Mouse (Mus musculus) layer of hippocampus, postnatal 36 days (tissue): Measurements from ENCODE around the gene Olfr1241. TPM values are rescaled to one million over a fixed set of nuclear protein-coding genes. Genes with fewer than 3 reads are reported as not detected.

Experiments used
- DNase-seq, 2 experiments: peaks; one replicate each; pipeline ENCODE4 v3.0.0; 2022
- total RNA-seq, 2 experiments: library from RNA; stranded (reverse); gene quantifications; 2 replicates each; pipeline ENCODE4 v1.2.3; 2021

Gene Olfr1241
- not detected for total RNA-seq

DNA sequence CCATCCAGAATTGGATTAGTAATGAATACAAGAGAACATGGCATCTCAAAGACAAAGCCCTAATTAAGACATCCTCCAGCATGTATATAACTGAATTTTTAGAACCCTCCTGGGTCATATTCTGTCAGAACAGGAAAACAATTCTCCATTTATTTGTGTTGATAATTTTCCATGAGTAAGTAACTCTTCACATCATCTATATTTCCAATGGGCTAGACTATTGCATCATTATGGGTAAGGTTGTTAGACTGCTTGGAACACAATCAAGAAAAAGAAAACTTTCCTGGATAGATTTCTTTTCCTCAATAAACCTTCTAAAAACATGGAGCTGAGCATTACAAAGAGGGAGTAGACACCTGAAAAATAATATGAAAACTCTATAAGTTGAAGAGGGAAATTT lies at the start of gene Olfr1241:
TSS of gene Olfr1241 (minus strand) at position 101 of the 400 bp plus-strand sequence.
- DNase-seq = no peak

DNA sequence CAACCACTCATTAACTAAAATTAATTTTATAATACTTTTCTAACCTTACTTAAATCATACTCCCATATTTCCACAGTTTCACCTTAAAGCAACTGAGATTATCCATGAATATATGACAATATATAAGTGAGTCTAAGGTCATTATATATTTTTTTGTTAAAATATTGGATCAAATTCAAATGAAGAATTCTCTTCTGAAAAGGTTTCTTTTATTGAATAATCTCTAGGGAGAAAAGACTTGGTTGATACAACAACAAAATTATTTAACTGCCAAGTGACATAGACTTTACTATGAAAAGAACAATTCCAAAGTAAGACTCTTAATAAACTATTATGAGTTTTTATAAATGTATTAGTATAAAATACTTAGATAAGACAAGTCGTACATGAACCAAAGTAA lies 44.5 kb upstream of the Olfr1241 start, which contains the start of gene Olfr1243:
TSS of gene Olfr1243 (minus strand) at position 101 of the 400 bp plus-strand sequence.
- DNase-seq = no peak

DNA sequence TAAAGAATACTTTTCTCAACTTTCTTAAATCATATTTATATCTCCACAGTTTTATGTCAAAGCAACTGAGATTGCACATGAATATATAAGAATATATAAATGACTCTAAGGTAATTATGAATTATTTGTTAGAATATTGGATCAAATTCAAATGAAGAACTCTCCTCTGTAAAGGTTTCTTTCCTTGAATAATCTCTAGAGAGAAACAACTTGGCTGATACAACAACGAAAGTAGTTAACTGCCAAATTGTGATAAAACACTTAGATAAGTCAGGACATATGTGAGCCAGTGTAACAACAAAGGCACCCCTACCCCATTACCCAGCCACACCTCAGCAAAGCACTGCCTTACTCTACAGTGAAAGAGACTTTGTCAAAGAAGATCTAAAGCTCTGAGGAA lies 11.3 kb upstream of the Olfr1241 start, which contains the start of gene Olfr1242:
TSS of gene Olfr1242 (minus strand) at position 101 of the 400 bp plus-strand sequence.
- DNase-seq = no peak

DNA sequence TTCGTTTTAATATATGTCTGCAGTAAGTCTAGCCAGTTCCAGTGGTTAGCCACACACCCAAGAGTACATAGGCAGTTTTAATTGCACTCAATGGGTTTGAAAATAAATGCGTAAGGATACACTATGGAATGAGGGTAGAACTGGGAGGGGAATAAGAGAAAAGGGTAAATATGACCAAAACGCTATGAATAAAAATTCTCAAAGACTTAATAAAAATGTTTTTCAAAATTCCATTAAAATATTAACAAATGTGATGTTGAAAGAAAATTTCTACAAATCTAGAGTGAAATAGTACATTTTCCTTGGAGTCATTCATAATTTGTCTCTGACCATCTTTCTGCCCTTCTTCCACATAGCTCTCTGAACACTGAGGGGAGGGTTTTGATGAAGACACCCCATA lies 44.0 kb downstream of the Olfr1241 start, which contains the start of gene Olfr1240:
TSS of gene Olfr1240 (minus strand) at position 101 of the 400 bp plus-strand sequence.
- no peak for DNase-seq

Other genes starting within 250 kb of the Olfr1241 start
- gene Olfr1228, start 233.1 kb downstream of the Olfr1241 start, total RNA-seq = not detected
- not detected for gene Olfr1229, start 199.1 kb downstream of the Olfr1241 start, total RNA-seq
- not detected for gene Olfr1230, start 189.9 kb downstream of the Olfr1241 start, total RNA-seq
- gene Olfr1231, start 180.1 kb downstream of the Olfr1241 start, total RNA-seq = not detected
- not detected for gene Olfr1232, start 157.5 kb downstream of the Olfr1241 start, total RNA-seq
- not detected for gene Olfr1233, start 144.7 kb downstream of the Olfr1241 start, total RNA-seq
- not detected for gene Olfr1234, start 122.3 kb downstream of the Olfr1241 start, total RNA-seq
- not detected for gene Olfr1238, start 77.5 kb downstream of the Olfr1241 start, total RNA-seq
- gene Olfr1239, start 66.7 kb downstream of the Olfr1241 start, total RNA-seq = not detected
- not detected for gene Olfr1240, start 44.1 kb downstream of the Olfr1241 start, total RNA-seq
- not detected for gene Olfr1242, start 11.2 kb upstream of the Olfr1241 start, total RNA-seq
- gene Olfr1243, start 44.4 kb upstream of the Olfr1241 start, total RNA-seq = not detected
- gene Olfr1245, start 91.3 kb upstream of the Olfr1241 start, total RNA-seq = not detected
- not detected for gene Olfr1246, start 106.0 kb upstream of the Olfr1241 start, total RNA-seq
- under 1 TPM; 0.08 to 0.10 TPM for gene Olfr1247, start 127.0 kb upstream of the Olfr1241 start, total RNA-seq
- gene Olfr1248, start 131.1 kb upstream of the Olfr1241 start, total RNA-seq = not detected
- gene Olfr1249, start 147.9 kb upstream of the Olfr1241 start, total RNA-seq = not detected
- gene Olfr1250, start 174.3 kb upstream of the Olfr1241 start, total RNA-seq = under 1 TPM in 1 of 2 experiments, not detected in 1; 0.10 TPM
- not detected for gene Olfr1251, start 184.8 kb upstream of the Olfr1241 start, total RNA-seq
- gene Olfr1252, start 237.9 kb upstream of the Olfr1241 start, total RNA-seq = not detected